Mouse (Mus musculus) cerebellum, adult 11-12 months (tissue): Measurements from ENCODE around the gene Unc93b1.

Source experiments
- DNase-seq: peaks from one replicate; pipeline ENCODE4 v3.0.0; 2022

The Unc93b1 gene

GRCm38 (mm10) chr19:3935032-3935895, at the start of gene Unc93b1:
Unc93b1 (plus strand) TSS chr19:3935186.
- no peak for DNase-seq

GRCm38 (mm10) chr19:3889096-3889495, 45.9 kb upstream of the Unc93b1 start:
- DNase-seq: no peak

GRCm38 (mm10) chr19:3890181-3890580, 44.8 kb upstream of the Unc93b1 start:
- DNase-seq: no peak

GRCm38 (mm10) chr19:3893545-3894116, 41.4 kb upstream of the Unc93b1 start:
- no peak for DNase-seq

- no peak for DNase-seq
Observed at GRCm38 (mm10) chr19:3894294-3894693, 40.7 kb upstream of the Unc93b1 start.

GRCm38 (mm10) chr19:3895171-3895631, 39.8 kb upstream of the Unc93b1 start:
- no peak for DNase-seq

GRCm38 (mm10) chr19:3896208-3896607, 38.8 kb upstream of the Unc93b1 start:
- DNase-seq: no peak

GRCm38 (mm10) chr19:3897557-3897956, 37.4 kb upstream of the Unc93b1 start:
- no peak for DNase-seq

GRCm38 (mm10) chr19:3898952-3899351, 36.0 kb upstream of the Unc93b1 start:
- DNase-seq: no peak

GRCm38 (mm10) chr19:3899618-3900017, 35.4 kb upstream of the Unc93b1 start:
- DNase-seq: no peak

- DNase-seq: no peak
Observed at GRCm38 (mm10) chr19:3902966-3903365, 32.0 kb upstream of the Unc93b1 start.

- DNase-seq: no peak
Observed at GRCm38 (mm10) chr19:3903648-3904362, 31.2 kb upstream of the Unc93b1 start.

GRCm38 (mm10) chr19:3904363-3904675, 30.7 kb upstream of the Unc93b1 start:
- no peak for DNase-seq

GRCm38 (mm10) chr19:3905261-3905969, 29.6 kb upstream of the Unc93b1 start:
- no peak for DNase-seq

GRCm38 (mm10) chr19:3906326-3906725, 28.7 kb upstream of the Unc93b1 start:
- DNase-seq: no peak

- DNase-seq: no peak
Observed at GRCm38 (mm10) chr19:3906795-3907786, 27.9 kb upstream of the Unc93b1 start, which contains the start of gene Tcirg1. Tcirg1 (minus strand) TSS chr19:3907133.

GRCm38 (mm10) chr19:3907876-3908660, 26.9 kb upstream of the Unc93b1 start:
- DNase-seq: no peak

GRCm38 (mm10) chr19:3910206-3910605, 24.8 kb upstream of the Unc93b1 start:
- no peak for DNase-seq

GRCm38 (mm10) chr19:3912337-3913204, 22.4 kb upstream of the Unc93b1 start, which contains the start of gene Ndufs8:
Ndufs8 (minus strand) TSS chr19:3912774.
- peak; percentile 97 for DNase-seq

- no peak for DNase-seq
Observed at GRCm38 (mm10) chr19:3913692-3914091, 21.3 kb upstream of the Unc93b1 start.
